Mouse (Mus musculus): ENCODE measurements around the gene Slc1a1. TPM values are rescaled to one million over a fixed set of nuclear protein-coding genes. Genes with fewer than 3 reads are reported as not detected.

The Slc1a1 gene
- polyA plus RNA-seq, 1 experiment from 2014 or later: 0.79 TPM

DNA sequence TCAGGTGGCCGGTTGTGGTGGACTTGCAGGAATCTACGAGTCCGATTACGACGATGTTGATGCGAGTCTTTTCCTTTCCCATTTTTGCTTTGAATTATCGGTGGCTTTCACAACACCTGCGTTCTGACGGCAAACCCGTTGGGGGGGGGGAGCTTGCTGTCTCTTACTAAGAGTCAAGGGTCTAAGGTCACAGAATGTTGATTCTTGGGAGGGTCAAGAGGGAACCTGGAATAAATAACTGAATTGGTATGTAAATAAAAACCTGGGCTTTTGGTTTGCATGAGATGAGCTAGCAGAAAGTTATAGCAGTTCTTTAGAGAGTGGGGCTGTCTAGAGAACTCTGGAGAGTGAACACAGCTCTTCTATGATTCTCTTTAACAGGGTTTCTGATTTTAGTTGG is 28.8 kb downstream of the Slc1a1 start:
- ATAC-seq (replicated peaks; ENCODE audit: insufficient number of reproducible peaks, low FRiP score, low TSS enrichment, low read depth) (no peak), DNase-seq (ENCODE audit: low spot score) (no peak)
- no peaks in the 10 kb centered on the region for H3K36me3 ChIP-seq (replicated peaks; ENCODE audit: control insufficient read depth, insufficient read depth, low read depth, low read length)
- no peaks in the 10 kb centered on the region for H3K27me3 ChIP-seq (ENCODE audit: control insufficient read depth, insufficient read depth, low read length)
- no peaks in the 10 kb centered on the region for H3K4me1 ChIP-seq (ENCODE audit: control insufficient read depth, insufficient read depth, low read length)
- H3K9ac ChIP-seq (replicated peaks; ENCODE audit: low read length): no peak overlapping the region
- H3K9me3 ChIP-seq (replicated peaks; ENCODE audit: control insufficient read depth, low read length): no peaks in the 10 kb centered on the region
- H3K4me3 ChIP-seq (ENCODE audit: low read depth, low read length): no peak overlapping the region
- WGBS: 83% methylated on average over 10 of the region's 10 CpGs
- H3K27ac ChIP-seq (replicated peaks; ENCODE audit: low read depth, low read length): no peak overlapping the region
- no peak overlapping the region for H3K4me2 ChIP-seq (ENCODE audit: low read depth, low read length)

- H3K27ac ChIP-seq (replicated peaks; ENCODE audit: low read depth, low read length): no peak overlapping the region
These were observed 30.1 kb downstream of the Slc1a1 start for GRCm38 (mm10) chr19:28864981-28865380.

GRCm38 (mm10) chr19:28865501-28865900 is 30.7 kb downstream of the Slc1a1 start:
- DNase-seq (ENCODE audit: low spot score): no peak
- Histone ChIP-seq H3K9me3 (replicated peaks; ENCODE audit: control insufficient read depth, low read length) (no peaks in the 10 kb centered on the region), H3K4me3 (ENCODE audit: low read depth, low read length) (no peak overlapping the region), H3K36me3 (replicated peaks; ENCODE audit: control insufficient read depth, insufficient read depth, low read depth, low read length) (no peaks in the 10 kb centered on the region), H3K27me3 (ENCODE audit: control insufficient read depth, insufficient read depth, low read length) (no peaks in the 10 kb centered on the region), H3K9ac (replicated peaks; ENCODE audit: low read length) (no peak overlapping the region), H3K4me2 (ENCODE audit: low read depth, low read length) (no peak overlapping the region), H3K4me1 (ENCODE audit: control insufficient read depth, insufficient read depth, low read length) (no peaks in the 10 kb centered on the region), H3K27ac (replicated peaks; ENCODE audit: low read depth, low read length) (no peak overlapping the region)
- WGBS: 83% methylated on average over 1 of the region's 1 CpGs
- ATAC-seq (replicated peaks; ENCODE audit: insufficient number of reproducible peaks, low FRiP score, low TSS enrichment, low read depth): no peak

More at GRCm38 (mm10) chr19:28864981-28865380, 30.1 kb downstream of the Slc1a1 start:
- DNase-seq (ENCODE audit: low spot score) (peak; percentile 63), ATAC-seq (replicated peaks; ENCODE audit: insufficient number of reproducible peaks, low FRiP score, low TSS enrichment, low read depth) (no peak)
- Histone ChIP-seq H3K9me3 (replicated peaks; ENCODE audit: control insufficient read depth, low read length) (no peaks in the 10 kb centered on the region), H3K4me3 (ENCODE audit: low read depth, low read length) (no peak overlapping the region), H3K27me3 (ENCODE audit: control insufficient read depth, insufficient read depth, low read length) (no peaks in the 10 kb centered on the region), H3K4me2 (ENCODE audit: low read depth, low read length) (no peak overlapping the region), H3K36me3 (replicated peaks; ENCODE audit: control insufficient read depth, insufficient read depth, low read depth, low read length) (no peaks in the 10 kb centered on the region), H3K9ac (replicated peaks; ENCODE audit: low read length) (no peak overlapping the region), H3K4me1 (ENCODE audit: control insufficient read depth, insufficient read depth, low read length) (no peaks in the 10 kb centered on the region)
- WGBS: 49% methylated on average over 6 of the region's 6 CpGs

DNA sequence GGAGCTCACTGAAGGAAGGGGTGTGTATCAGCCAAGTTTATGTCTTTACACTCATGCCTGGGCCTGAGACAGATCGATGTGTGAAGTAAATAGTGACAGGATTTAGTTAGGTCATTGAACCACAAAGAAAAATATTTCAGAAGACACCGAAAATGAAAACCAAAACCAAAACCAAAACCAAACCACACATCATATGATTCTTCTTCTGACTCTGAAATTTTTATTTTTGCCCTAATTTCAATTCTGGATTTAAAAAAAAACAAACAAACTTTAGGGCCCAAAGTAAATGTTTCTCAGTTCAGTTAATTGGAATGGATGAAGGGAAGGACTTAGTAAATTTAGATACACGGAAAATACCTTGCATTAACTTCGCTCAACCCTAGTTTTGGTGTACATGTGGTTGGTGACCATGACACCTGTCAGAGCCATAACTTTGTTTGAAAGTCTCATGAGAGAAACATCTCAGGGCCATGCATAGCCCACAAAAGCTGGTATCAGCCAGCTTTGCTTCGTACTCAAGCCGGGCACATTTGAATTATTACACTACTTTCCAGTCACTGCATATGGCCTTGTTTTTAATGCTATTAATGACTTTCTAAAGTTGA is 34.5 kb downstream of the Slc1a1 start:
- DNase-seq (ENCODE audit: low spot score): no peak
- H3K4me3 ChIP-seq (ENCODE audit: low read depth, low read length): no peak overlapping the region
- H3K4me1 ChIP-seq (ENCODE audit: control insufficient read depth, insufficient read depth, low read length): no peaks in the 10 kb centered on the region
- H3K9ac ChIP-seq (replicated peaks; ENCODE audit: low read length): no peak overlapping the region
- H3K4me2 ChIP-seq (ENCODE audit: low read depth, low read length): no peak overlapping the region
- no peaks in the 10 kb centered on the region for H3K27me3 ChIP-seq (ENCODE audit: control insufficient read depth, insufficient read depth, low read length)
- H3K9me3 ChIP-seq (replicated peaks; ENCODE audit: control insufficient read depth, low read length): no peaks in the 10 kb centered on the region
- no peak for ATAC-seq (replicated peaks; ENCODE audit: insufficient number of reproducible peaks, low FRiP score, low TSS enrichment, low read depth)
- WGBS: 87% methylated on average over 6 of the region's 6 CpGs
- H3K36me3 ChIP-seq (replicated peaks; ENCODE audit: control insufficient read depth, insufficient read depth, low read depth, low read length): no peaks in the 10 kb centered on the region
- no peak overlapping the region for H3K27ac ChIP-seq (replicated peaks; ENCODE audit: low read depth, low read length)

DNA sequence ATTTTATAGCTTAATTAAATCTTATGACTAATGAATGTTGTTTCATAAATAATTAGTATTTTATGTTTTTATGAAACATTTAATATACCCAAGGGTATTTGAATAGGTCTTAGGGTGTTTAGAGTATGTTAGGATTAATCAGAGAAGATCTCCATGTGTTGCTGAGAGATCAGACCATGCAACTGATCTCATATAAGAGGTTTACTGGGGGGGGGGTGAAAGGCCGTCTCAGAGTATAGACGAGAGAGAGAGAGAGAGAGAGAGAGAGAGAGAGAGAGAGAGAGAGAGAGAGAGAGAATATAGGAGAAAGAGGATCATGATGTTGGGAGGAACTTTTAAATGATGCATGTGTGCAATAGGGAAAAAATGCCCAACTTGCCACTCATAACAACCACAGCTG is 35.5 kb downstream of the Slc1a1 start:
- WGBS: 76% methylated on average over 2 of the region's 2 CpGs
- DNase-seq (ENCODE audit: low spot score) (no peak), ATAC-seq (replicated peaks; ENCODE audit: insufficient number of reproducible peaks, low FRiP score, low TSS enrichment, low read depth) (no peak)
- Histone ChIP-seq H3K4me3 (ENCODE audit: low read depth, low read length) (no peak overlapping the region), H3K36me3 (replicated peaks; ENCODE audit: control insufficient read depth, insufficient read depth, low read depth, low read length) (no peaks in the 10 kb centered on the region), H3K4me1 (ENCODE audit: control insufficient read depth, insufficient read depth, low read length) (no peaks in the 10 kb centered on the region), H3K27ac (replicated peaks; ENCODE audit: low read depth, low read length) (no peak overlapping the region), H3K9me3 (replicated peaks; ENCODE audit: control insufficient read depth, low read length) (no peaks in the 10 kb centered on the region), H3K4me2 (ENCODE audit: low read depth, low read length) (no peak overlapping the region), H3K27me3 (ENCODE audit: control insufficient read depth, insufficient read depth, low read length) (no peaks in the 10 kb centered on the region), H3K9ac (replicated peaks; ENCODE audit: low read length) (no peak overlapping the region)

DNA sequence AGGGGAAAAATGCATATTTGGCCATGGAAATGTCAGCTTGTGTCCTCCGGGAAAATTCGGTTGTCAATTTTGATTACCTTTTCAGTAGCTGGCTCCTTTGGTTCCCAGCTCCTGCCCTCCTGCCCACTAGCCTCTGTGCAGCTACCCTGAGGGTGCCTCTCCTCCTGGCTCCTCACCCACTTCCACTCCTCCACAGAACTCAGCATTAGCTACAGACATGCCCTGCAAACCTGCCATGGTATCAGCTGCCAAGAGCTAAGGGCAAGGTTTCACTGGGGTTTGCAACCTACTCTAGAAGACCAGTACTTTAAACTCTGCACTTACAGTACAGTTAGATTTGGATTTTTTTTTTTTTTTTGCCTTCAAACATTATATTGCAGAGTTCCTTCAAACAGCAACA is 44.6 kb downstream of the Slc1a1 start:
- WGBS: 83% methylated on average over 2 of the region's 2 CpGs
- H3K4me2 ChIP-seq (ENCODE audit: low read depth, low read length): no peak overlapping the region
- H3K9me3 ChIP-seq (replicated peaks; ENCODE audit: control insufficient read depth, low read length): no peaks in the 10 kb centered on the region
- H3K4me3 ChIP-seq (ENCODE audit: low read depth, low read length): no peak overlapping the region
- H3K27me3 ChIP-seq (ENCODE audit: control insufficient read depth, insufficient read depth, low read length): no peaks in the 10 kb centered on the region
- H3K36me3 ChIP-seq (replicated peaks; ENCODE audit: control insufficient read depth, insufficient read depth, low read depth, low read length): no peaks in the 10 kb centered on the region
- no peak for DNase-seq (ENCODE audit: low spot score)
- no peak overlapping the region for H3K9ac ChIP-seq (replicated peaks; ENCODE audit: low read length)
- H3K4me1 ChIP-seq (ENCODE audit: control insufficient read depth, insufficient read depth, low read length): no peaks in the 10 kb centered on the region
- H3K27ac ChIP-seq (replicated peaks; ENCODE audit: low read depth, low read length): no peak overlapping the region
- no peak for ATAC-seq (replicated peaks; ENCODE audit: insufficient number of reproducible peaks, low FRiP score, low TSS enrichment, low read depth)

DNA sequence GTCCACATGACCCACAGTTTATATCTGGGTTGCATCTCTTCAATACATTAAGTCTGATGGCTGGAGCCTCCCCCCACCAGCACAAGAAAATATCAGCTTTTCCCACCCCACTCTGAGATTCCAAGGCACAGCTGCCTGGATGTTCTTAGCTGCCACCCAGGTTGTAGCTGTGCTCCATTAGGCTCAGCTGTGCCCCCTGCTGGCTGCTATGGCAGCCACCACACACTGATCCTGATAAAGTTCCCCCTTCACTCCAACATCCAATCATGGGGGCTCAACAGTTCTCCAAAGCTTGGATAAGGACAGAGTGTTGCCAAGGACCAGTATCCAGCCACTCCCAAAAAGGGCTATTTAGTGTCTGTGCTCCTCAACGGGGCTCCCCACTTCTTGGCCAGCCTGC is 48.3 kb downstream of the Slc1a1 start:
- Histone ChIP-seq H3K9ac (replicated peaks; ENCODE audit: low read length) (no peak overlapping the region), H3K27ac (replicated peaks; ENCODE audit: low read depth, low read length) (no peak overlapping the region), H3K9me3 (replicated peaks; ENCODE audit: control insufficient read depth, low read length) (no peaks in the 10 kb centered on the region), H3K4me1 (ENCODE audit: control insufficient read depth, insufficient read depth, low read length) (no peaks in the 10 kb centered on the region), H3K27me3 (ENCODE audit: control insufficient read depth, insufficient read depth, low read length) (no peaks in the 10 kb centered on the region), H3K4me2 (ENCODE audit: low read depth, low read length) (no peak overlapping the region), H3K4me3 (ENCODE audit: low read depth, low read length) (no peak overlapping the region), H3K36me3 (replicated peaks; ENCODE audit: control insufficient read depth, insufficient read depth, low read depth, low read length) (no peaks in the 10 kb centered on the region)
- ATAC-seq (replicated peaks; ENCODE audit: insufficient number of reproducible peaks, low FRiP score, low TSS enrichment, low read depth) (no peak), DNase-seq (ENCODE audit: low spot score) (peak; percentile 53)
- WGBS: 63% methylated on average over 1 of the region's 1 CpGs

GRCm38 (mm10) chr19:28888496-28888895 is 53.6 kb downstream of the Slc1a1 start:
- 70% methylated on average over 1 of the region's 1 CpGs for WGBS
- H3K4me2 ChIP-seq (ENCODE audit: low read depth, low read length): no peak overlapping the region

More at GRCm38 (mm10) chr19:28888496-28888895, 53.6 kb downstream of the Slc1a1 start:
- no peaks in the 10 kb centered on the region for H3K27me3 ChIP-seq (ENCODE audit: control insufficient read depth, insufficient read depth, low read length)
- ATAC-seq (replicated peaks; ENCODE audit: insufficient number of reproducible peaks, low FRiP score, low TSS enrichment, low read depth) (no peak), DNase-seq (ENCODE audit: low spot score) (no peak)
- H3K4me1 ChIP-seq (ENCODE audit: control insufficient read depth, insufficient read depth, low read length): no peaks in the 10 kb centered on the region
- no peaks in the 10 kb centered on the region for H3K9me3 ChIP-seq (replicated peaks; ENCODE audit: control insufficient read depth, low read length)
- H3K9ac ChIP-seq (replicated peaks; ENCODE audit: low read length): no peak overlapping the region
- no peak overlapping the region for H3K4me3 ChIP-seq (ENCODE audit: low read depth, low read length)
- H3K36me3 ChIP-seq (replicated peaks; ENCODE audit: control insufficient read depth, insufficient read depth, low read depth, low read length): no peaks in the 10 kb centered on the region
- H3K27ac ChIP-seq (replicated peaks; ENCODE audit: low read depth, low read length): no peak overlapping the region
